Comparison of ENCODE assay signal across 9 mouse cellular contexts in genomic region chr1:30700399-30701081, GRCm38 (mm10).
DNase-seq lines count a peak whose midpoint lies in the region; ATAC-seq and TF ChIP-seq lines count a peak whose summit lies in the region.
"Had no signal": no experiment of that assay in that cellular context is flagged by ENCODE, and none has a peak within 500 bp of the region (broad histone marks: within the 10 kb centered on the region; RNA-seq: fewer than 3 reads in every experiment).

No protein-coding gene starts in this region.

- H3K9ac ChIP-seq in lung, postnatal 0 days (replicated peaks; ENCODE audit: low read depth) = no peak overlapping the region
- no peak overlapping the region for H3K9ac ChIP-seq in hindbrain, embryonic 13.5 days

- 40% methylated on average over 10 of the region's 10 CpGs for WGBS in lung, postnatal 0 days
- WGBS in hindbrain, embryonic 13.5 days = 47% methylated on average over 10 of the region's 10 CpGs

- peak; percentile 69 for TF ChIP-seq CTCF in lung, postnatal 0 days (IDR thresholded peaks at IDR 0.05)

- no peak for TF ChIP-seq EP300 in lung, postnatal 0 days (IDR thresholded peaks at IDR 0.05)

- H3K4me3 ChIP-seq in lung, postnatal 0 days (ENCODE audit: low read depth, low read length) = no peak overlapping the region
- no peak overlapping the region for H3K4me3 ChIP-seq in hindbrain, embryonic 13.5 days
- H3K4me3 ChIP-seq: erythroblast, embryonic 14.5 days had no signal

- H3K27ac ChIP-seq in lung, postnatal 0 days (ENCODE audit: low read length) = no peak overlapping the region
- H3K27ac ChIP-seq in hindbrain, embryonic 13.5 days = no peak overlapping the region

- no peaks in the 10 kb centered on the region for H3K27me3 ChIP-seq in lung, postnatal 0 days (replicated peaks; ENCODE audit: insufficient read depth, low read length)
- no peaks in the 10 kb centered on the region for H3K27me3 ChIP-seq in hindbrain, embryonic 13.5 days

- no peak overlapping the region for H3K4me2 ChIP-seq in lung, postnatal 0 days (replicated peaks; ENCODE audit: low read depth, low read length)
- no peak overlapping the region for H3K4me2 ChIP-seq in hindbrain, embryonic 13.5 days

- no peaks in the 10 kb centered on the region for H3K36me3 ChIP-seq in lung, postnatal 0 days (ENCODE audit: insufficient read depth, low read length)
- H3K36me3 ChIP-seq in hindbrain, embryonic 13.5 days = no peaks in the 10 kb centered on the region

- ATAC-seq in cerebellum, adult (ENCODE audit: insufficient number of reproducible peaks, low FRiP score, low TSS enrichment) = peak; percentile 72
- peak; percentile 56; the same call in 1 of the 2 replicates for ATAC-seq in lung, postnatal 0 days
- ATAC-seq in hindbrain, embryonic 13.5 days (ENCODE audit: low FRiP score) = peak; percentile 90

- DNase-seq in cerebellum, adult 11 months = no peak
- peak; percentile 71 for DNase-seq in lung, postnatal 0 days (ENCODE audit: low spot score)
- no peak for DNase-seq in lung, postnatal 14 days
- peak; percentile 70 for DNase-seq in retina, postnatal 1 day
- DNase-seq in urinary bladder, postnatal 25 days (ENCODE audit: low spot score) = no peak
- no peak for DNase-seq in spleen, postnatal 36 days (ENCODE audit: low spot score in 2 of 2)

- H3K4me1 ChIP-seq in lung, postnatal 0 days (ENCODE audit: insufficient read depth, low read depth, low read length) = no peaks in the 10 kb centered on the region
- no peaks in the 10 kb centered on the region for H3K4me1 ChIP-seq in hindbrain, embryonic 13.5 days (replicated peaks)

- H3K9me3 ChIP-seq in lung, postnatal 0 days (ENCODE audit: low read length) = no peaks in the 10 kb centered on the region
- no peaks in the 10 kb centered on the region for H3K9me3 ChIP-seq in hindbrain, embryonic 13.5 days

Comparison
In these comparisons a context has a peak if more than half of its experiments do, and no peak if none do; other contexts are left out.
1. DNase-seq: peak in lung, postnatal 0 days (single experiment) and retina, postnatal 1 day (single experiment); none in cerebellum, adult 11 months (single experiment), lung, postnatal 14 days (single experiment), urinary bladder, postnatal 25 days (single experiment) and spleen, postnatal 36 days (0 of 2).
2. Peak in every context shown above with its lines, with median percentiles within 50 percentile points of each other: ATAC-seq.